In genomic region chr11:97840991-97841661, GRCm38 (mm10) we compare ENCODE assay signal across 8 mouse cellular contexts. TPM values are rescaled to one million over a fixed set of nuclear protein-coding genes. Genes with fewer than 3 reads are reported as not detected.
DNase-seq lines count a peak whose midpoint lies in the region; ATAC-seq and TF ChIP-seq lines count a peak whose summit lies in the region.

No protein-coding gene starts in this region.

- peak; percentile 88 for DNase-seq in brain, embryonic 18.5 days (ENCODE audit: low read depth, low spot score)
- DNase-seq in forebrain, embryonic 10.5 days (ENCODE audit: extremely low spot score, low spot score) = peak; percentile 83
- DNase-seq in testis, postnatal 14 days (ENCODE audit: low spot score) = peak; percentile 84

- H3ac ChIP-seq in myocyte (ENCODE audit: control insufficient read depth, insufficient read length) = no peak overlapping the region

- ATAC-seq in heart, embryonic 14.5 days (ENCODE audit: insufficient number of reproducible peaks, insufficient read depth, low FRiP score, low read depth) = peak; percentile 54; the same call in 1 of the 2 replicates
- ATAC-seq in kidney, embryonic 16.5 days (ENCODE audit: low FRiP score, low TSS enrichment) = peak; percentile 88
- peak; percentile 82 for ATAC-seq in limb, embryonic 15.5 days (ENCODE audit: insufficient number of reproducible peaks, low FRiP score, low TSS enrichment, low read depth)

- TF ChIP-seq CTCF in ES-Bruce4 (IDR thresholded peaks at IDR 0.05; ENCODE audit: low read depth, low read length) = no peak

- peak overlapping the region; percentile 91 for H3K4me3 ChIP-seq in ES-Bruce4 (ENCODE audit: low read depth, low read length)
- H3K4me3 ChIP-seq in forebrain, embryonic 10.5 days = peak overlapping the region; percentile 60
- H3K4me3 ChIP-seq in heart, embryonic 14.5 days (ENCODE audit: control insufficient read depth in 1 of 2, insufficient read depth in 1 of 2, low read depth in 1 of 2, low read length in 2 of 2) = peak overlapping the region; percentile 49 to 50
- H3K4me3 ChIP-seq in kidney, embryonic 16.5 days (ENCODE audit: low read length) = peak overlapping the region; percentile 56
- peak overlapping the region; percentile 46 for H3K4me3 ChIP-seq in limb, embryonic 15.5 days
- peak overlapping the region; percentile 24 for H3K4me3 ChIP-seq in myocyte

- H3K4me1 ChIP-seq in ES-Bruce4 (ENCODE audit: control insufficient read depth, insufficient read depth, low read length) = peaks cover 5% of the 10 kb centered on the region
- H3K4me1 ChIP-seq in forebrain, embryonic 10.5 days = peaks cover 31% of the 10 kb centered on the region
- peaks cover 0 to 14% of the 10 kb centered on the region in 2 experiments; a peak in 2 of 4 replicates for H3K4me1 ChIP-seq in heart, embryonic 14.5 days (ENCODE audit: control insufficient read depth in 2 of 2, insufficient read depth in 2 of 2, low read length in 2 of 2)
- peaks cover 9% of the 10 kb centered on the region for H3K4me1 ChIP-seq in kidney, embryonic 16.5 days (ENCODE audit: insufficient read depth, low read length)
- peaks cover 17% of the 10 kb centered on the region for H3K4me1 ChIP-seq in limb, embryonic 15.5 days

- H3K79me2 ChIP-seq in myocyte (ENCODE audit: control insufficient read depth, insufficient read depth) = no peaks in the 10 kb centered on the region

- H3K36me3 ChIP-seq in ES-Bruce4 (ENCODE audit: control insufficient read depth, insufficient read depth, low read length, poor library complexity, severe bottlenecking) = 0 out of 2 replicates have a peak, but pooled peaks cover 9% of the 10 kb centered on the region
- H3K36me3 ChIP-seq in forebrain, embryonic 10.5 days (replicated peaks) = peaks cover 28% of the 10 kb centered on the region
- H3K36me3 ChIP-seq in heart, embryonic 14.5 days (ENCODE audit: control insufficient read depth, insufficient read depth, low read length) = peaks cover 24% of the 10 kb centered on the region
- peaks cover 13% of the 10 kb centered on the region; the same call in 1 of the 2 replicates for H3K36me3 ChIP-seq in kidney, embryonic 16.5 days (ENCODE audit: insufficient read depth, low read length)
- H3K36me3 ChIP-seq in limb, embryonic 15.5 days = peaks cover 22% of the 10 kb centered on the region
- H3K36me3 ChIP-seq in myocyte (ENCODE audit: control insufficient read depth, insufficient read depth) = peaks cover 8% of the 10 kb centered on the region

- peak; percentile 33; the same call in 1 of the 2 replicates for TF ChIP-seq EP300 in ES-Bruce4 (IDR thresholded peaks at IDR 0.05; ENCODE audit: insufficient read depth, low read depth, low read length)

- peak overlapping the region; percentile 80 for H3K27ac ChIP-seq in ES-Bruce4 (ENCODE audit: insufficient read depth, low read length)
- peak overlapping the region; percentile 91 for H3K27ac ChIP-seq in forebrain, embryonic 10.5 days
- H3K27ac ChIP-seq in heart, embryonic 14.5 days (replicated peaks in 1 of 2; ENCODE audit: control insufficient read depth in 1 of 2, insufficient read depth in 1 of 2, low read depth in 2 of 2, low read length in 2 of 2) = peak overlapping the region; percentile 52 to 76
- peak overlapping the region; percentile 85 for H3K27ac ChIP-seq in kidney, embryonic 16.5 days (ENCODE audit: low read length)
- peak overlapping the region; percentile 88 for H3K27ac ChIP-seq in limb, embryonic 15.5 days

- TF ChIP-seq POLR2A in ES-Bruce4 (IDR thresholded peaks at IDR 0.05; ENCODE audit: insufficient read depth, low read length) (peak; percentile 67), myocyte (IDR thresholded peaks at IDR 0.05; ENCODE audit: insufficient read length, low read depth) (peak; percentile 64)

- no peaks in the 10 kb centered on the region for H3K9me3 ChIP-seq in ES-Bruce4 (replicated peaks; ENCODE audit: control insufficient read depth, insufficient read depth, low read length, poor library complexity, severe bottlenecking)
- no peaks in the 10 kb centered on the region for H3K9me3 ChIP-seq in forebrain, embryonic 10.5 days
- no peaks in the 10 kb centered on the region for H3K9me3 ChIP-seq in heart, embryonic 14.5 days (ENCODE audit: control insufficient read depth, low read length)
- H3K9me3 ChIP-seq in kidney, embryonic 16.5 days (ENCODE audit: low read length) = no peaks in the 10 kb centered on the region
- H3K9me3 ChIP-seq in limb, embryonic 15.5 days = no peaks in the 10 kb centered on the region

- WGBS in forebrain, embryonic 10.5 days = under 1% methylated on average over 22 of the region's 22 CpGs
- WGBS in heart, embryonic 14.5 days = 3% methylated on average over 22 of the region's 22 CpGs
- WGBS in kidney, embryonic 16.5 days = 2% methylated on average over 22 of the region's 22 CpGs
- 2% methylated on average over 22 of the region's 22 CpGs for WGBS in limb, embryonic 15.5 days

- H3K27me3 ChIP-seq in ES-Bruce4 (ENCODE audit: control insufficient read depth, insufficient read depth, low read length, poor library complexity, severe bottlenecking) (no peaks in the 10 kb centered on the region), myocyte (ENCODE audit: control insufficient read depth, insufficient read depth, insufficient read length) (no peaks in the 10 kb centered on the region)
- no peaks in the 10 kb centered on the region for H3K27me3 ChIP-seq in forebrain, embryonic 10.5 days (ENCODE audit: poor library complexity, severe bottlenecking)
- H3K27me3 ChIP-seq in heart, embryonic 14.5 days (ENCODE audit: control insufficient read depth, insufficient read depth, low read length) = no peaks in the 10 kb centered on the region
- H3K27me3 ChIP-seq in kidney, embryonic 16.5 days (ENCODE audit: insufficient read depth, low read length) = no peaks in the 10 kb centered on the region
- no peaks in the 10 kb centered on the region for H3K27me3 ChIP-seq in limb, embryonic 15.5 days

- peak overlapping the region; percentile 74 for H3K4me2 ChIP-seq in heart, embryonic 14.5 days (ENCODE audit: low read length)
- H3K4me2 ChIP-seq in kidney, embryonic 16.5 days (replicated peaks; ENCODE audit: low read depth, low read length) = peak overlapping the region; percentile 69
- H3K4me2 ChIP-seq in limb, embryonic 15.5 days = peak overlapping the region; percentile 60
- H3K4me2 ChIP-seq in myocyte (ENCODE audit: low read depth) = peak overlapping the region; percentile 94

- peak overlapping the region; percentile 51 for H3K9ac ChIP-seq in ES-Bruce4 (ENCODE audit: low read depth, poor library complexity, severe bottlenecking)
- H3K9ac ChIP-seq in heart, embryonic 14.5 days (ENCODE audit: low read length) = peak overlapping the region; percentile 68
- H3K9ac ChIP-seq in kidney, embryonic 16.5 days (replicated peaks; ENCODE audit: low read length) = peak overlapping the region; percentile 68
- peak overlapping the region; percentile 42; the same call in 1 of the 2 replicates for H3K9ac ChIP-seq in limb, embryonic 15.5 days

TF ChIP-seq in myocyte, 11 proteins besides CTCF, POLR2A, EP300 and RAD21:
- TF ChIP-seq TCF12 (IDR thresholded peaks at IDR 0.05; ENCODE audit: insufficient read depth, poor library complexity, severe bottlenecking) (no peak), POLR2AphosphoS2 (IDR thresholded peaks at IDR 0.05; ENCODE audit: insufficient read length, low read depth) (peak; percentile 47)

RNA-seq across cellular contexts. Expression of gene B230217C12Rik, which starts 0.5 kb away (rescaled TPM):
- polyA plus RNA-seq in ES-Bruce4 (2011; ENCODE audit: insufficient read depth, insufficient read length, low read depth, missing spikeins) (2.8 and 3.4 TPM in 2 replicates), myocyte (2012; fragmentation: generic; extraction: Trizol) (1.9 TPM)
- 13.3 and 15.9 TPM in 2 replicates for polyA plus RNA-seq in forebrain, embryonic 10.5 days (2016; fragmentation: Nextera tagmentation; extraction: Ambion mirVana)
- 4.2 and 5.5 TPM in 2 replicates for polyA plus RNA-seq in heart, embryonic 14.5 days (2014; fragmentation: Nextera tagmentation; extraction: Ambion mirVana)
- 4.3 and 6.7 TPM in 2 replicates for polyA plus RNA-seq in kidney, embryonic 16.5 days (2015; fragmentation: Nextera tagmentation; extraction: Ambion mirVana)
- polyA plus RNA-seq in limb, embryonic 15.5 days (2015; fragmentation: Nextera tagmentation; extraction: Ambion mirVana) = 4.5 and 5.3 TPM in 2 replicates

RNA-seq across cellular contexts. Expression of gene Lasp1, which starts 42.3 kb away (rescaled TPM):
- polyA plus RNA-seq in ES-Bruce4 (2011; ENCODE audit: insufficient read depth, insufficient read length, low read depth, missing spikeins) (228 and 231 TPM in 2 replicates), myocyte (2012; fragmentation: generic; extraction: Trizol) (82.6 TPM)
- 85.5 and 87.3 TPM in 2 replicates for polyA plus RNA-seq in forebrain, embryonic 10.5 days (2016; fragmentation: Nextera tagmentation; extraction: Ambion mirVana)
- 26.5 and 28.1 TPM in 2 replicates for polyA plus RNA-seq in heart, embryonic 14.5 days (2014; fragmentation: Nextera tagmentation; extraction: Ambion mirVana)
- 133 TPM in 2 replicates for polyA plus RNA-seq in kidney, embryonic 16.5 days (2015; fragmentation: Nextera tagmentation; extraction: Ambion mirVana)
- polyA plus RNA-seq in limb, embryonic 15.5 days (2015; fragmentation: Nextera tagmentation; extraction: Ambion mirVana) = 128 and 131 TPM in 2 replicates

RNA-seq across cellular contexts. Expression of gene Fbxo47, which starts 42.8 kb away (rescaled TPM):
- polyA plus RNA-seq in ES-Bruce4 (2011; ENCODE audit: insufficient read depth, insufficient read length, low read depth, missing spikeins) (2.5 and 2.8 TPM in 2 replicates), myocyte (2012; fragmentation: generic; extraction: Trizol) (0.32 TPM)
- 0.64 and 0.91 TPM in 2 replicates for polyA plus RNA-seq in forebrain, embryonic 10.5 days (2016; fragmentation: Nextera tagmentation; extraction: Ambion mirVana)
- 1.2 and 1.5 TPM in 2 replicates for polyA plus RNA-seq in heart, embryonic 14.5 days (2014; fragmentation: Nextera tagmentation; extraction: Ambion mirVana)
- 0.45 and 0.46 TPM in 2 replicates for polyA plus RNA-seq in kidney, embryonic 16.5 days (2015; fragmentation: Nextera tagmentation; extraction: Ambion mirVana)
- 0.26 and 0.74 TPM in 2 replicates for polyA plus RNA-seq in limb, embryonic 15.5 days (2015; fragmentation: Nextera tagmentation; extraction: Ambion mirVana)

RNA-seq across cellular contexts. Expression of gene Rpl23, which starts 58.9 kb away (rescaled TPM):
- polyA plus RNA-seq in ES-Bruce4 (2011; ENCODE audit: insufficient read depth, insufficient read length, low read depth, missing spikeins) (777 and 842 TPM in 2 replicates), myocyte (2012; fragmentation: generic; extraction: Trizol) (1,321 TPM)
- 449 and 492 TPM in 2 replicates for polyA plus RNA-seq in forebrain, embryonic 10.5 days (2016; fragmentation: Nextera tagmentation; extraction: Ambion mirVana)
- 499 and 536 TPM in 2 replicates for polyA plus RNA-seq in heart, embryonic 14.5 days (2014; fragmentation: Nextera tagmentation; extraction: Ambion mirVana)
- polyA plus RNA-seq in kidney, embryonic 16.5 days (2015; fragmentation: Nextera tagmentation; extraction: Ambion mirVana) = 428 and 460 TPM in 2 replicates
- 447 and 586 TPM in 2 replicates for polyA plus RNA-seq in limb, embryonic 15.5 days (2015; fragmentation: Nextera tagmentation; extraction: Ambion mirVana)

Comparison
In these comparisons a context has a peak if more than half of its experiments do, and no peak if none do; other contexts are left out.
1. Peak in every context shown above with its lines: DNase-seq, ATAC-seq, H3K4me3 ChIP-seq and H3K27ac ChIP-seq.
2. H3K4me3 ChIP-seq: peak in every context shown above with its lines; median percentile 91 in ES-Bruce4; 60 in forebrain, embryonic 10.5 days; 56 in kidney, embryonic 16.5 days; 50 in heart, embryonic 14.5 days; 46 in limb, embryonic 15.5 days; 24 in myocyte.